In the genomic region with DNA sequence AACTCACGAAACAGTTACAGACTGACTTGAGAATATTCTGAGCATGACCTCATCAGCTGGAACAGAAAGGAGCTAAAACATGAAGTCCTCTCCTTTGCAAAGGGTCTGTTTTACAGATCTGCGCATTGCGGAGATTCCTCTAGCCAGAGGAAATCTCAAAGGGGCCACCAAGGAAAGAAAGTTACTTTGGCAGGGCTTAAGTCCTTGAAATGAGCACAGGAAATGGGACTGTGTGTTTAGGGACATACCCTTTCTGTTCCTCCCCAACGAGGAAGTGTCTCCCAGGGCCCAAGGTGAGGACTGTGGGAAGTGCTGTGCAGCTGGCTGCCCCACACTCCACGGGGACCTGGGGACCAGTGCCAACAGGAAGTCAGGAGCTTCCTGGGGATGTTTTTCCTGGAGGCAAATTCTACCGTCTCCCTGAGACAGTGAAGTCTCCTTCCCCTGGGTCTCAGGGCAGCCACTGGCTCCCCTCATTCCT, we compare ENCODE assay signal across 8 mouse cellular contexts. TPM values are rescaled to one million over a fixed set of nuclear protein-coding genes. Genes with fewer than 3 reads are reported as not detected.
A peak's percentile ranks its signal among the peaks of the same experiment; 100 is the strongest.
DNase-seq lines count a peak whose midpoint lies in the region; ATAC-seq and TF ChIP-seq lines count a peak whose summit lies in the region.

No protein-coding gene starts in this region.

- H3K9ac ChIP-seq in embryonic facial prominence, embryonic 13.5 days, result peak overlapping the region; percentile 51; the same call in 1 of the 2 replicates
- peak overlapping the region; percentile 27; the same call in 1 of the 2 replicates for H3K9ac ChIP-seq in limb, embryonic 13.5 days
- no peak overlapping the region for H3K9ac ChIP-seq in midbrain, postnatal 0 days (replicated peaks; ENCODE audit: low read length, poor library complexity, severe bottlenecking)

- H3K27ac ChIP-seq in cerebellum, adult 2 months (ENCODE audit: insufficient read depth, low read length), result 0 out of 2 replicates have a peak overlapping the region, but pooled peaks have one; percentile 34
- H3K27ac ChIP-seq in embryonic facial prominence, embryonic 13.5 days, result peak overlapping the region; percentile 82
- peak overlapping the region; percentile 74 for H3K27ac ChIP-seq in limb, embryonic 13.5 days
- H3K27ac ChIP-seq in midbrain, postnatal 0 days (ENCODE audit: low read depth, low read length), result peak overlapping the region; percentile 21; the same call in 1 of the 2 replicates

- H3K9me3 ChIP-seq in embryonic facial prominence, embryonic 13.5 days, result no peaks in the 10 kb centered on the region
- H3K9me3 ChIP-seq in limb, embryonic 13.5 days, result no peaks in the 10 kb centered on the region
- no peaks in the 10 kb centered on the region for H3K9me3 ChIP-seq in midbrain, postnatal 0 days (ENCODE audit: low read length)

- no peak overlapping the region for H3K4me3 ChIP-seq in cerebellum, adult 2 months (replicated peaks; ENCODE audit: insufficient read depth, low read depth, low read length)
- no peak overlapping the region for H3K4me3 ChIP-seq in embryonic facial prominence, embryonic 13.5 days
- H3K4me3 ChIP-seq in limb, embryonic 13.5 days, result no peak overlapping the region
- H3K4me3 ChIP-seq in midbrain, postnatal 0 days (ENCODE audit: low read depth, low read length), result no peak overlapping the region

- H3K36me3 ChIP-seq in embryonic facial prominence, embryonic 13.5 days, result peaks cover 12% of the 10 kb centered on the region; the same call in 1 of the 2 replicates
- peaks cover 12% of the 10 kb centered on the region for H3K36me3 ChIP-seq in limb, embryonic 13.5 days
- H3K36me3 ChIP-seq in midbrain, postnatal 0 days (ENCODE audit: insufficient read depth, low read length), result no peaks in the 10 kb centered on the region

- H3K4me2 ChIP-seq in embryonic facial prominence, embryonic 13.5 days, result peak overlapping the region; percentile 18; the same call in 1 of the 2 replicates
- H3K4me2 ChIP-seq in limb, embryonic 13.5 days (replicated peaks), result peak overlapping the region; percentile 49
- H3K4me2 ChIP-seq in midbrain, postnatal 0 days (ENCODE audit: low read depth, low read length, poor library complexity, severe bottlenecking), result no peak overlapping the region

- TF ChIP-seq POLR2A in cerebellum, adult 2 months (IDR thresholded peaks at IDR 0.05; ENCODE audit: borderline replicate concordance, insufficient read depth, low read length), result no peak

- H3K27me3 ChIP-seq in cerebellum, adult 2 months (ENCODE audit: control insufficient read depth, insufficient read depth, low read length), result no peaks in the 10 kb centered on the region
- H3K27me3 ChIP-seq in embryonic facial prominence, embryonic 13.5 days, result no peaks in the 10 kb centered on the region
- no peaks in the 10 kb centered on the region for H3K27me3 ChIP-seq in limb, embryonic 13.5 days
- H3K27me3 ChIP-seq in midbrain, postnatal 0 days (ENCODE audit: insufficient read depth, low read length), result no peaks in the 10 kb centered on the region

- peaks cover 8% of the 10 kb centered on the region for H3K4me1 ChIP-seq in cerebellum, adult 2 months (ENCODE audit: control insufficient read depth, insufficient read depth, low read length)
- H3K4me1 ChIP-seq in embryonic facial prominence, embryonic 13.5 days, result peaks cover 67% of the 10 kb centered on the region
- H3K4me1 ChIP-seq in limb, embryonic 13.5 days, result peaks cover 66% of the 10 kb centered on the region
- H3K4me1 ChIP-seq in midbrain, postnatal 0 days (ENCODE audit: insufficient read depth, low read length), result peaks cover 10% of the 10 kb centered on the region; the same call in 1 of the 2 replicates

- no peak for ATAC-seq in embryonic facial prominence, embryonic 13.5 days (ENCODE audit: insufficient number of reproducible peaks, insufficient read depth, low FRiP score, low TSS enrichment, low read depth)
- ATAC-seq in limb, embryonic 13.5 days (ENCODE audit: low FRiP score, low read depth), result peak; percentile 45; the same call in 1 of the 2 replicates
- no peak for ATAC-seq in midbrain, postnatal 0 days (ENCODE audit: low FRiP score)

- no peak for TF ChIP-seq CTCF in cerebellum, adult 2 months (IDR thresholded peaks at IDR 0.05; ENCODE audit: borderline replicate concordance, insufficient read depth, low read depth, low read length)
- TF ChIP-seq CTCF in midbrain, postnatal 0 days (IDR thresholded peaks at IDR 0.05), result no peak

- no peak for DNase-seq in cerebellum, adult 2 months
- no peak for DNase-seq in cerebellum, postnatal 14 days
- DNase-seq in heart, postnatal 36 days, result peak; percentile 82 to 84
- DNase-seq in midbrain, postnatal 0 days (ENCODE audit: low spot score), result no peak
- no peak for DNase-seq in yolk sac, embryonic 10.5 days (ENCODE audit: low spot score)
- DNase-seq in left cerebral cortex, postnatal 25 days (ENCODE audit: low spot score in 2 of 2), result no peak

- intact Hi-C loops in heart, postnatal 36 days (cut with DNase I), result no loop called here
- intact Hi-C loops in left cerebral cortex, postnatal 25 days (cut with DNase I), result loop anchor here (5.0 kb wide), 1 partner anchor 42 kb away; no protein-coding TSS in a partner anchor

- WGBS in cerebellum, adult 2 months, result 46% methylated on average over 6 of the region's 6 CpGs
- WGBS in embryonic facial prominence, embryonic 13.5 days, result 21% methylated on average over 6 of the region's 6 CpGs
- WGBS in limb, embryonic 13.5 days, result 17% methylated on average over 6 of the region's 6 CpGs
- 35% methylated on average over 6 of the region's 6 CpGs for WGBS in midbrain, postnatal 0 days

RNA-seq across cellular contexts. Expression of a gene that starts 40.7 kb away (rescaled TPM):
- not detected in 2 replicates for polyA plus RNA-seq in cerebellum, adult 2 months (2012; rRNA removed)
- polyA plus RNA-seq in embryonic facial prominence, embryonic 13.5 days (2015; fragmentation: Nextera tagmentation; extraction: Ambion mirVana), result 0.14 and 0.22 TPM in 2 replicates
- total RNA-seq in heart, postnatal 36 days (2021), result not detected
- 0.14 and 0.23 TPM in 2 replicates for polyA plus RNA-seq in limb, embryonic 13.5 days (2015; fragmentation: Nextera tagmentation; extraction: Ambion mirVana)
- total RNA-seq in midbrain, postnatal 0 days (2014; rRNA removed), result 0.19 TPM in 1 of 2 replicates, not detected in the other
- 0.07 and 0.20 TPM in 2 replicates for polyA plus RNA-seq in midbrain, postnatal 0 days (2015; fragmentation: Nextera tagmentation; extraction: Ambion mirVana)
- total RNA-seq in left cerebral cortex, postnatal 25 days (2021), result not detected

Comparison
In these comparisons a context has a peak if more than half of its experiments do, and no peak if none do; other contexts are left out.
1. DNase-seq: peak in heart, postnatal 36 days (2 of 2); none in cerebellum, adult 2 months (0 of 2), cerebellum, postnatal 14 days (0 of 2), midbrain, postnatal 0 days (single experiment), yolk sac, embryonic 10.5 days (single experiment) and left cerebral cortex, postnatal 25 days (0 of 2).
2. H3K27ac ChIP-seq: peak in every context shown above with its lines; median percentile 82 in embryonic facial prominence, embryonic 13.5 days; 74 in limb, embryonic 13.5 days; 34 in cerebellum, adult 2 months; 21 in midbrain, postnatal 0 days.